Mouse (Mus musculus) kidney, embryonic 15.5 days (tissue): ENCODE results near the gene Eno4. TPM values are rescaled to one million over a fixed set of nuclear protein-coding genes. Genes with fewer than 3 reads are reported as not detected.
"Not testable (repeated sequence)": the region's sequence is repeated elsewhere in the genome, so short reads cannot be mapped to it uniquely, and the experiment has no call there.

ENCODE experiments used
- ATAC-seq: fragments of 200-750 bp; cut with Nextera tagmentation; replicated peaks from 2 replicates; pipeline ENCODE4 v1.8.0; 2017; ENCODE audit warnings: moderate TSS enrichment; ENCODE audit not compliant: low FRiP score
- H3K27ac ChIP-seq: fragments of 300-500 bp; sonication (generic); 2 replicates; pipeline ENCODE4 v1.5.1; 2015; ENCODE audit warnings: mild to moderate bottlenecking, inconsistent platforms
- H3K27me3 ChIP-seq: fragments of 300-500 bp; sonication (generic); 2 replicates; pipeline ENCODE4 v1.6.1; 2015; ENCODE audit warnings: inconsistent platforms
- H3K36me3 ChIP-seq: fragments of 300-500 bp; sonication (generic); 2 replicates; pipeline ENCODE4 v1.6.1; 2015; ENCODE audit warnings: inconsistent platforms
- H3K4me1 ChIP-seq: fragments of 300-500 bp; sonication (generic); 2 replicates; pipeline ENCODE4 v1.6.1; 2015; ENCODE audit warnings: inconsistent platforms
- H3K4me2 ChIP-seq: fragments of 300-500 bp; sonication (generic); 2 replicates; pipeline ENCODE4 v1.6.1; 2015; ENCODE audit warnings: moderate library complexity, mild to moderate bottlenecking, inconsistent platforms
- H3K4me3 ChIP-seq: fragments of 300-500 bp; sonication (generic); replicated peaks from 2 replicates; pipeline ENCODE4 v1.5.1; 2015; ENCODE audit warnings: mild to moderate bottlenecking, inconsistent platforms
- H3K9ac ChIP-seq: fragments of 300-500 bp; sonication (generic); 2 replicates; pipeline ENCODE4 v1.6.1; 2015; ENCODE audit warnings: mild to moderate bottlenecking, inconsistent platforms
- H3K9me3 ChIP-seq: fragments of 300-500 bp; sonication (generic); replicated peaks from 2 replicates; pipeline ENCODE4 v1.6.1; 2016; ENCODE audit warnings: inconsistent platforms
- WGBS: fragments of 180-500 bp; shearing (Covaris S2); methylation state at CpG from one replicate; pipeline ENCODE4 v1.1.7; 2015; ENCODE audit warnings: mixed read lengths; 5-methylcytosine and 5-hydroxymethylcytosine counted together
- polyA plus RNA-seq: library from polyadenylated mRNA; unstranded; fragments of >200 nt; fragmentation: Nextera tagmentation; extraction: Ambion mirVana; gene quantifications from 2 replicates; pipeline ENCODE4 v1.2.1, GENCODE M21; 2015

The Eno4 gene
- polyA plus RNA-seq: 0.42 and 0.65 TPM in 2 replicates

DNA sequence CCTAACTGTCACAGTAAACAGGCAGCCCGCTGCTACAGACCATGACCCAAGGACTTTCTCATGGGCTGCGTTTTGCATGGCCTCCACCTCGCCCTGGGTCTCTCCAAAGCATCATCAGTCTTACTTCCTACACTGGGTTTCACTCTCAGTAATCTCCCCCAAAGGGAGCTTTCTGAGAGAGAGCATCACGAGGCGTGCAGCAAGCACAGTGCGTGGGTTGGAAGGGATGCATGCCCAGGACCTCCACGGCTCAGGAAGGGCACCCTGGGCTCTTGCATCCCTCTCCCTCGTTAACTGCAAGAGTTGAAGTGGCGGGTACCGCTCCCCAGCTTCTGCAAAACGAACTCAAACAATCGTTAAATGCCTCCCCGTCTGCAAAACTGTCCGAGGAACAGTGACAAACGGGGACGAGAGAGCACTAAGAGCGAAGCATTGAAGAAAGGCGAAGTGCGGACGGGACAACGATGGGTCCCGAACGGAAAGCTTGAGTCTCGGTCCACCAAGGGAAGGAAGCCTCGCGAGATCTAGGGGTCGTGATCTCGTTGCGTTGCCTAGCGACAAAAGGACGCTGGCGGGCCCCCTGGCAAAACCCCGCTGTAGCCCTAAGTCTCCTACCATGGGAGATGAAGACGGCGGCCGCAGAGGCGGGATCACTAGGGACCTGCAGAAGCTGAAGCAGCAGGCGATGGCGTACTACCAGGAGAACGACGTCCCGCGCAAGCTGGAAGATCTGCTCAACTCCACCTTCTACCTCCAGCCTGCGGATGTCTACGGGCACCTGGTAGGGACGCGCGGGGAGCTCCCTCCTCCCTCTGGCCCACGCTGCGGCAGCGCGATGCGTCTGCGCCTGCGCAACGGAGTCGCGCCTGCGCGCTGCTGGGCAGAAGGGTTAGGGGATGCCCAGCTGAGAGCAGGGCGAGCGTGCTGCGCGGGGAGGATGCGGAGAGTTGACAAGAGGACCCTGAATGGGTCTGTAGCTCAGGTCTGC, at the start of gene Eno4, which contains the start of gene Hspa12a:
Eno4 (plus strand) TSS at position 585 of the 988 bp plus-strand sequence.
Hspa12a (minus strand) TSS at position 814 of the 988 bp plus-strand sequence.
- Histone ChIP-seq H3K9ac (peak within 1 kb of the TSS; percentile 63), H3K4me3 (peak within 1 kb of the TSS; percentile 78), H3K27me3 (no peaks in the 10 kb centered on the region), H3K9me3 (no peaks in the 10 kb centered on the region), H3K4me2 (peak within 1 kb of the TSS; percentile 96), H3K27ac (peak within 1 kb of the TSS; percentile 75), H3K4me1 (peaks cover 15% of the 10 kb centered on the region), H3K36me3 (no peaks in the 10 kb centered on the region)
- WGBS: under 1% methylated on average over 65 of the region's 65 CpGs
- peak; percentile 97 for ATAC-seq

DNA sequence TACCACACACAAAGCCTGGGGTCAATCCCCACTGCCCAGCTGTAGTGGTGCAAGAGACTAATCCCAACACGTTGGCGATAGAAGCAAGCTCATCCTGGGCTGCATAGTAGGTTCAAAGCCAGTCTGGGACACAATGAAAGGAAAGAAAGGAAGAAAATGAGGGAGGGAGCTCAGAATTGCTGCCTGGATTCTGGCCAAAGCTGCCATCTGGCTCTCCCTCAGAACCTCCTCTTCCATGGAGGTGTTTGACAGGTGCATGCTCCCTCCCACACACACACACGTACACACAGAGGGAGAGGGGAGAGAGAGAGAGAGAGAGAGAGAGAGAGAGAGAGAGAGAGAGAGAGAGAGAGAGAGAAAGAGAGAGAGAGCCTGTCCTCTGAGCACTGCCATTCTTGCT, 47.0 kb upstream of the Eno4 start:
- H3K4me1 ChIP-seq: no peaks in the 10 kb centered on the region
- H3K9ac ChIP-seq: no peak overlapping the region
- H3K9me3 ChIP-seq: peaks cover 11% of the 10 kb centered on the region
- H3K4me2 ChIP-seq: no peak overlapping the region
- ATAC-seq: no peak
- no peaks in the 10 kb centered on the region for H3K27me3 ChIP-seq
- H3K36me3 ChIP-seq: no peaks in the 10 kb centered on the region
- H3K4me3 ChIP-seq: no peak overlapping the region
- no peak overlapping the region for H3K27ac ChIP-seq
- WGBS: 65% methylated on average over 3 of the region's 3 CpGs

DNA sequence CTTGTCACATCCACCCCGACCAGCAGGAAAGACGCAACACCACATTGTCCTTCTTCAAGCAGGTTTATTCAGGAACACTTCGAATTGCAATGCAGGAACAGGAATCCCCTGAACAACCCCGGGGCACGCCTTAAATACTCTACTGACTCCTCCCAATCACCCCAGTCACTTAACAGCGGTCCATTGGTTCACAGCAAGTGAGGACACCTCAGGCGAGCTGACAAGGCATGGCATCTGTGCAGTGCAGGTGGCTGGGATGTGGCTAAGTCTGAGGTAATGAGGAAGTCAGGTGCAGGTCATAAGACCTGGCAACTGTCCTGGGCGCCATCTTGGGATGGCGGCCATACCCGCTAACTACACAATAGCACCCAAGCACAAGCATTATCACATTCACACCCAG, 42.8 kb upstream of the Eno4 start:
- not testable (repeated sequence) for H3K9ac ChIP-seq, H3K27me3 ChIP-seq, H3K4me1 ChIP-seq, H3K36me3 ChIP-seq, H3K27ac ChIP-seq, ATAC-seq, H3K4me3 ChIP-seq, H3K4me2 ChIP-seq
- WGBS: 94% methylated on average over 10 of the region's 10 CpGs
- peaks cover 11% of the 10 kb centered on the region for H3K9me3 ChIP-seq

DNA sequence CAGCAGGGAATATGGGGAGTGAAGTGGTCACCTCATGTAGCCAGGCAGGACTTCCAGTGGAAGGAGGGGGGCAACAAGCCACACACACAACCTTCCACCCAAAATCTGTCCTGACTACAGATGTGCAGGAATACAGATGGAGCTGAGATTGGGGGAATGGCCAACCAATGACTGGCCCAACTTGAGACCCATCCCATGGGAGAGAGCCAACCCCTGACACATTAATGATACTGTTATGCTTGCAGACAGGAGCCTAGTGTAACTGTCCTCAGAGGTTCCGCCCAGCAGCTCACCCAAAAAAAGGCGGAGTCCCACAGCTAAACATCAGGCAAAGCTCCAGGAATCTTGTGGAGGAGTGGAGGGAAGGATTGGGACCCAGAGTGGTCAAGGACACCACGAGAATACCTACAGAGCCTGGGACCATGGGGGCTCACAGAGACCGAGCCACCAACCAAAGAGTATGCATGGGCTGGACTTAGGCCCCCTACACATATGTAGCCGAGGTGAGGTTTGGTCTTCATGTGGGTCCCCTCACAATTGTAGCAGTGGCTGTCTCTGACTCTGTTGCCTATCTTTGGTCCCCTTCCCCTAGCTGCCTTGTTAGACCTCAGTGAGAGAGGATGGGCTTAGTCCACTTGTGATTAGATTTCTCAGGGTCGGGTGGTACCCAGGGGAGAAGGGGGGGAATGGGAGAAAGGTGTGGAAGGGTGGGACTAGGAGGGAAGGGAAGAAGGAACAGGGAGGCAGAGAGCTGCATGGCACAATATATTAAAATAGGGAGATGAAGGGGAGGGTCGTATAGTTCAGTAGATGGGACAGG, 39.9 kb upstream of the Eno4 start:
- Histone ChIP-seq H3K9me3 (peaks cover 2% of the 10 kb centered on the region; the same call in 1 of the 2 replicates), H3K9ac (no peak overlapping the region), H3K4me1 (peaks cover 10% of the 10 kb centered on the region), H3K36me3 (no peaks in the 10 kb centered on the region), H3K4me3 (peak overlapping the region; percentile 33; the same call in 1 of the 2 replicates), H3K4me2 (peak overlapping the region; percentile 60), H3K27me3 (peaks cover 5% of the 10 kb centered on the region; the same call in 1 of the 2 replicates), H3K27ac (peak overlapping the region; percentile 70; the same call in 1 of the 2 replicates)
- ATAC-seq: no peak
- 62% methylated on average over 7 of the region's 7 CpGs for WGBS

DNA sequence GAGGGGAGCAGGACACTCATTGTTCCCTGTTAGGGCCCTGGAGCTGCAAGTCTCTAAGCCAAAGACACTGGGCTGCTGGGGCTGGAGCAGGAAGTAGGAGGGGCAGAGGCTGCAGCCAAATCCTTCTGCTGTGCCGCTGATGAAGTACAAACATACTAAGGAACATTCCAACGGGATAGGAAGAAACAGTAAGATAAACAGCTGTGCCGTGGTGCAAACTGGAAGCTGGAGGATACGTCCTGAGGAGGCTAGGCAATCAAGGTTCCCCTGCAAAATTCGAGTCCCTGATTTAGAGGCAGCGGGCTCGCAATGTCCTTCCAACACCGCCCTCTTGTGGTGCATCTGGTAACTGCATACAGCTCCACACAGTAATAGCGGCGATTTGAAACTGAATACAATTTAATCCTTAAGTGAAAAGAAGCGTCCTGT, 39.3 kb upstream of the Eno4 start:
- Histone ChIP-seq H3K36me3 (no peaks in the 10 kb centered on the region), H3K4me3 (peak overlapping the region; percentile 33), H3K27me3 (peaks cover 5% of the 10 kb centered on the region; the same call in 1 of the 2 replicates), H3K9me3 (no peaks in the 10 kb centered on the region), H3K4me2 (peak overlapping the region; percentile 60), H3K4me1 (peaks cover 13% of the 10 kb centered on the region), H3K27ac (peak overlapping the region; percentile 70; the same call in 1 of the 2 replicates), H3K9ac (no peak overlapping the region)
- 0% methylated on average over 11 of the region's 11 CpGs for WGBS
- ATAC-seq: peak; percentile 80

DNA sequence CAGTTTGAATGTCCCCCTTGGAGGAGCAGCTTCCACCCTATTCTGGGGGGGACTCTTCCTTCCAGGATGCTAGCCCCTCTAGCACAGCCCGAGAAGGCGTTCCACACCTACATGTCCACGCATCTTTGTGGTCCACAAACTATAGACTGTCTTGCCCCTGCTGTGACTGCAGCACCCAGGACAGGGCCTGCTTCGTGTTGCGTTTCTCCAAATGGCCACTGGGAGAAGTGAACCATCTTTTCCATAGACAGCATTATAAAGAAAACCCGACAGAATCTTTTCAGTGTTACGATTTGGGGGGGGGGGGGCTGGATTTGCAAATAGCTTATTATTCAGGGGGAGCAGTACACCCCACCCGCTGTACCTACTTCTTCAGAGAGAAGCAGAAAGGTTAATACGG, 36.5 kb upstream of the Eno4 start:
- H3K4me2 ChIP-seq: no peak overlapping the region
- H3K36me3 ChIP-seq: no peaks in the 10 kb centered on the region
- no peak overlapping the region for H3K4me3 ChIP-seq
- no peak overlapping the region for H3K27ac ChIP-seq
- no peak overlapping the region for H3K9ac ChIP-seq
- 43% methylated on average over 9 of the region's 9 CpGs for WGBS
- H3K9me3 ChIP-seq: no peaks in the 10 kb centered on the region
- H3K4me1 ChIP-seq: peaks cover 19% of the 10 kb centered on the region
- peaks cover 5% of the 10 kb centered on the region; the same call in 1 of the 2 replicates for H3K27me3 ChIP-seq
- no peak for ATAC-seq

DNA sequence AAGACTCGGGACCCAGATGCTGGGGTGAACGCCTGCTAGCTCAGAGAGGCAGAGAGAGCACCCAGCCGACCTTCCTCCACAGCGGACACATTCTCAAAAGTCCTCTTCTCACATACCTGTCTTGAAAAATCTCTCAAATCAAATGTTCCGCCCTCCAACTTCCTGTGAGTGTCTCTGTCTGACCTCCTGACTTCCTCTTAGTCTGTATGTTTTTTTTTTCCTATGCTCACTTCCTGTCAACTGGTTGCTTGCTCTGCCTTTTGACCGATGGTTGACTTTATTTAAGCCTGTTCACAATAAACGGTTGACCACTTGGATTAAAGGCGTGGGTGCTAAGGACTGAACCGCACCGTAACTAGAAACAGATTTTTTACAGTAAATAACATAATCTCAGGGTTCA, 35.2 kb upstream of the Eno4 start:
- H3K9ac ChIP-seq: no peak overlapping the region
- H3K4me3 ChIP-seq: no peak overlapping the region
- H3K27ac ChIP-seq: 0 out of 2 replicates have a peak overlapping the region, but pooled peaks have one; percentile 41
- no peaks in the 10 kb centered on the region for H3K36me3 ChIP-seq
- ATAC-seq: no peak
- no peaks in the 10 kb centered on the region for H3K9me3 ChIP-seq
- WGBS: 70% methylated on average over 10 of the region's 10 CpGs
- peaks cover 19% of the 10 kb centered on the region for H3K4me1 ChIP-seq
- peaks cover 8% of the 10 kb centered on the region; the same call in 1 of the 2 replicates for H3K27me3 ChIP-seq
- no peak overlapping the region for H3K4me2 ChIP-seq

DNA sequence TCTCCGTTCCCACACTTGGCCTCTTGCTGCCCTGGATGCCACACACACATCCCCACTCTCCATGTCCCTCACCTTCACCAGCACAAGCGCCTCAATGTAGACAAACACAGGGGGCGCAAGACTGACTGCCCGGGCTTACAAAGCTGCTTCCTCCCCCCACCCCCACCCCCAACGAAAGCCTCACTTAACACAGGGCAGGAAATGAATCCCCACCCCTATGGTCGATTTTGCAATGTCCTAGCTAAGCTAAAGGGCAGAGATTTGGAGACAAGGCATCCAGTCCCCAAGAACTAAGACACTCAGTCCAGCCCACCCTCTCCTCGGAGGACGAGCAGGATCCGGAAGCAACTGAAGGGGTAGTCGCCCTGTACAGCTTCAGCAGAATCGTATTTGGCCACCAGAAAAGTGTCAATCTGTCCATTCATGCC, 32.3 kb upstream of the Eno4 start:
- peaks cover 12% of the 10 kb centered on the region for H3K4me1 ChIP-seq
- no peaks in the 10 kb centered on the region for H3K9me3 ChIP-seq
- H3K4me2 ChIP-seq: peak overlapping the region; percentile 69
- peak overlapping the region; percentile 45 for H3K9ac ChIP-seq
- H3K27me3 ChIP-seq: peaks cover 19% of the 10 kb centered on the region; the same call in 1 of the 2 replicates
- WGBS: under 1% methylated on average over 11 of the region's 11 CpGs
- ATAC-seq: peak; percentile 54; the same call in 1 of the 2 replicates
- peak overlapping the region; percentile 44 for H3K4me3 ChIP-seq
- H3K27ac ChIP-seq: no peak overlapping the region
- no peaks in the 10 kb centered on the region for H3K36me3 ChIP-seq

DNA sequence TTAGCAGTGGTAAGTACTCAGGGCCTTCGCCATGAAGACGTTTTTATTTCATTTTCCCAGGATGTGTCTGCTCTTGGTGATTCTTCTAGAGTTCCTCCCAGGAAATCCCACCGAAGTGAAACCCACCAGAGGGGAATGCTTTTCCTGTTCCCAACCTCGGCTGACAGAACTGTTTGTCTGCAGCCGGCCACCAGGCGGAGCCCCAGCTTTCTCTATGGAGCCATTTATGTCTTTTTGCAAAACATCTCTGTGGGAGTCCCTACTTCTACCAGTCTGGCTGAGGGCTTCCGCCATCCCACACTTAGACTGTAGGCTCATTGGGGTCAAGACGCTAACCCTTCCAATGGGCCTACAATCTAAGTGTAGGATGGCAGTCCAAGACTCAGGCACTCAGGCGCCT, 31.8 kb upstream of the Eno4 start:
- Histone ChIP-seq H3K4me1 (peaks cover 12% of the 10 kb centered on the region), H3K9me3 (no peaks in the 10 kb centered on the region), H3K9ac (peak overlapping the region; percentile 45), H3K4me3 (peak overlapping the region; percentile 44), H3K36me3 (no peaks in the 10 kb centered on the region), H3K4me2 (peak overlapping the region; percentile 69), H3K27ac (no peak overlapping the region), H3K27me3 (peaks cover 17% of the 10 kb centered on the region; the same call in 1 of the 2 replicates)
- peak; percentile 70 for ATAC-seq
- 10% methylated on average over 9 of the region's 9 CpGs for WGBS

DNA sequence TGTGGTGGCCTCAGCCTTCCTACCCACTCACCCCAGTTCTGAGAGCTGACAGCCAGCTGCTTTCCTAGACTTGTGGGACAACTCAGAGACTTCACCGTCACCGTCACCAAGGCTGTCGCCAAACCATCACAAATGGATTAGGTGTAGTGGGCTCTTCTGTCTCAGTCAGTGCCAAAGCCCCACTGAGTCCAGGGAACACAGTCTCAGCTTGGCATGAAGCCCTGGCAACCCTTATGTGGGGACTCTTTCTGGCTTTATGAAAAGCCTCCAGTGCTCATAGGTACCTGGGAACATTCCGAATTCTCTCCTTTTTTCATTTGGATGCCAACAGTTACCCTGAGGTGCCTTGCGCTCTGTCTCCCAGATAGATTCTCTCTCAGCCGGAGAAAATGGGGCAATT, 29.9 kb upstream of the Eno4 start:
- Histone ChIP-seq H3K27me3 (peaks cover 31% of the 10 kb centered on the region), H3K27ac (no peak overlapping the region), H3K9me3 (no peaks in the 10 kb centered on the region), H3K4me3 (no peak overlapping the region), H3K4me2 (no peak overlapping the region), H3K4me1 (peaks cover 9% of the 10 kb centered on the region), H3K36me3 (no peaks in the 10 kb centered on the region), H3K9ac (no peak overlapping the region)
- no peak for ATAC-seq
- 92% methylated on average over 6 of the region's 6 CpGs for WGBS

DNA sequence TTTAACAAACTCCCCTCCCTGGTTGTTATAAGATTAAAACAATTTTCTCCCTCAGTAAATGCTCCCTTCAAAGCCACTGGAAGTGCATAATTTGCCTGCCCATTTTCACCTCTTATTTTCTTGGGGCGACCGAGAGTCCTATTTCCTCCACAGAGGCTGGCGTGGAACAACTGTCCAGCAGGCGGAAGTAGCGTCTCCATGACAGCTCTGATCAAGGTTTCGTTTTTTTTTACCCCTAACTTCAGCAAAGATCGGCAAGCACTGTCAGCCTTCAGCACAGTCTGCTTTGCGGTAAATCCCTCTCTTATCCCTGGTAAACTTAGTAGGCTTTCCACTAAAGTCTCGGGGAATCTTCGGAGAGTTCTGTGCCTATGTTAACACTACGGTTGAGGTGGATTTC, 24.6 kb upstream of the Eno4 start:
- Histone ChIP-seq H3K27ac (no peak overlapping the region), H3K4me3 (peak overlapping the region; percentile 20), H3K27me3 (peaks cover 45% of the 10 kb centered on the region), H3K4me1 (0 out of 2 replicates have a peak, but pooled peaks cover 3% of the 10 kb centered on the region), H3K9ac (no peak overlapping the region), H3K4me2 (peak overlapping the region; percentile 45), H3K36me3 (no peaks in the 10 kb centered on the region), H3K9me3 (no peaks in the 10 kb centered on the region)
- ATAC-seq: no peak
- 12% methylated on average over 11 of the region's 11 CpGs for WGBS
